Mouse (Mus musculus) hindbrain, embryonic 13.5 days (tissue): ENCODE measurements around the gene Sctr. TPM values are rescaled to one million over a fixed set of nuclear protein-coding genes. Genes with fewer than 3 reads are reported as not detected.

Experiments used
- ATAC-seq: fragments of 200-750 bp; cut with Nextera tagmentation; 2 replicates; pipeline ENCODE4 v1.8.0; 2017; ENCODE audit warnings: moderate TSS enrichment; ENCODE audit not compliant: low FRiP score
- H3K27ac ChIP-seq: fragments of 300-500 bp; sonication (generic); 2 replicates; pipeline ENCODE4 v1.5.1; 2015; ENCODE audit warnings: inconsistent platforms, mild to moderate bottlenecking, moderate library complexity
- H3K27me3 ChIP-seq: fragments of 300-500 bp; sonication (generic); 2 replicates; pipeline ENCODE4 v1.6.1; 2015; ENCODE audit warnings: mild to moderate bottlenecking, inconsistent platforms
- H3K36me3 ChIP-seq: fragments of 300-500 bp; sonication (generic); 2 replicates; pipeline ENCODE4 v1.6.1; 2015; ENCODE audit warnings: mild to moderate bottlenecking, inconsistent platforms
- H3K4me1 ChIP-seq: fragments of 300-500 bp; sonication (generic); replicated peaks from 2 replicates; pipeline ENCODE4 v1.6.1; 2015; ENCODE audit warnings: inconsistent platforms
- H3K4me2 ChIP-seq: fragments of 300-500 bp; sonication (generic); 2 replicates; pipeline ENCODE4 v1.6.1; 2015; ENCODE audit warnings: inconsistent platforms, mild to moderate bottlenecking, moderate library complexity
- H3K4me3 ChIP-seq: fragments of 300-500 bp; sonication (generic); 2 replicates; pipeline ENCODE4 v1.5.1; 2015; ENCODE audit warnings: mild to moderate bottlenecking, inconsistent platforms
- H3K9ac ChIP-seq: fragments of 300-500 bp; sonication (generic); 2 replicates; pipeline ENCODE4 v1.6.1; 2015; ENCODE audit warnings: mild to moderate bottlenecking, inconsistent platforms
- H3K9me3 ChIP-seq: fragments of 300-500 bp; sonication (generic); 2 replicates; pipeline ENCODE4 v1.6.1; 2016; ENCODE audit warnings: inconsistent platforms
- WGBS: fragments of 180-500 bp; shearing (Covaris S2); methylation state at CpG from one replicate; pipeline ENCODE4 v1.1.7; 2015; 5-methylcytosine and 5-hydroxymethylcytosine counted together
- polyA plus RNA-seq: library from polyadenylated mRNA; unstranded; fragments of >200 nt; fragmentation: Nextera tagmentation; extraction: Ambion mirVana; gene quantifications from 2 replicates; pipeline ENCODE4 v1.2.1, GENCODE M21; 2015

Sctr gene
- polyA plus RNA-seq, 1 experiment from 2014 or later = 1.0 TPM

DNA sequence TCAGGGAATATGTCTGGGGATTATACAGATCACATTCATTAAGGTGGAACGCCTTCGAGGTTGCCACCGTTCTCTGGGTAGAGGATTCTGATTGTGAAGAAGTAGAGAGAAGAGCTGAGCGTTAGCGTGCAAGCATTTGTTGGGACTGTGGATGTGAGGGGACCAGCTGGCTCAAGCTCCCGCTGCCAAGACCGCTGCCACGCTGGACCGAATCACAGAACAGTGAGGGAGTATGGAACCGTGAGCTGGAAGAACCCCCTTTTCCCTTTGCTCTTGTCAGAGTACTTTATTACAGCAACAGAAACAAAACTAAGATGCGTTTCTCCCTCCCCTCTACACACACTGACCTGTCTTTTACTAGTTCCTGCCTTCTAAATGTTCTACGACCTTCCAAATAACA is 5.9 kb downstream of the Sctr start:
- no peak overlapping the region for H3K4me2 ChIP-seq
- 80% methylated on average over 12 of the region's 12 CpGs for WGBS

GRCm38 (mm10) chr1:120013111-120013510 is 6.4 kb downstream of the Sctr start:
- no peak overlapping the region for H3K9ac ChIP-seq
- H3K27ac ChIP-seq = no peak overlapping the region
- H3K27me3 ChIP-seq = peaks cover 8% of the 10 kb centered on the region; the same call in 1 of the 2 replicates
- no peak overlapping the region for H3K4me3 ChIP-seq
- ATAC-seq = no peak
- no peaks in the 10 kb centered on the region for H3K36me3 ChIP-seq
- no peak overlapping the region for H3K4me2 ChIP-seq
- no peaks in the 10 kb centered on the region for H3K9me3 ChIP-seq
- H3K4me1 ChIP-seq = peaks cover 3% of the 10 kb centered on the region

More for the DNA sequence above, 5.9 kb downstream of the Sctr start:
- H3K36me3 ChIP-seq = no peaks in the 10 kb centered on the region
- H3K9me3 ChIP-seq = no peaks in the 10 kb centered on the region
- peaks cover 13% of the 10 kb centered on the region for H3K27me3 ChIP-seq
- H3K9ac ChIP-seq = no peak overlapping the region
- H3K4me1 ChIP-seq = peaks cover 8% of the 10 kb centered on the region
- H3K27ac ChIP-seq = no peak overlapping the region
- ATAC-seq = no peak
- H3K4me3 ChIP-seq = no peak overlapping the region

DNA sequence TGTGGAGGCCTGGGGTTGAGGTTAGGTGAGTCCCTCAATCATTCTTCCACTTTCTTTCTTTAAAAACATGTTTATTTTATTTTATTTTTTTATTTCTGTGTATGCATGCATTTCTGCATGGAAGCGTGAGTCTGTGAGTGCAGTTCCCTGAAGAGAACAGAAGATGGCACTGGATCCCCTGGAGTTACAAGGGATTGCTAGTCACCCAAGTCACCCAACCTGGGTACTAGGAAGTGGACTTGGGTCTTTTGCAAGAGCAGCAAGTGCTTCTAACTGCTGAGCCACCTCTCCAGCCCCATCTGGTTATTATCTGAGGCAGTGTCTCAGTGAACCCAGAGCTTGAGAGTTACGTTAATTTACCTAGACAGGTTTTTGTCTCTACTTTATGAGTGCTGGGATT is 9.5 kb downstream of the Sctr start:
- H3K9ac ChIP-seq = no peak overlapping the region
- no peaks in the 10 kb centered on the region for H3K9me3 ChIP-seq
- no peaks in the 10 kb centered on the region for H3K27me3 ChIP-seq
- no peak overlapping the region for H3K27ac ChIP-seq
- H3K4me3 ChIP-seq = no peak overlapping the region
- H3K4me1 ChIP-seq = no peaks in the 10 kb centered on the region; the same call in 1 of the 2 replicates
- H3K4me2 ChIP-seq = no peak overlapping the region
- no peak for ATAC-seq
- H3K36me3 ChIP-seq = no peaks in the 10 kb centered on the region
- WGBS = 83% methylated on average over 2 of the region's 2 CpGs

GRCm38 (mm10) chr1:120018900-120019299 is 12.2 kb downstream of the Sctr start:
- H3K27me3 ChIP-seq = no peaks in the 10 kb centered on the region
- H3K36me3 ChIP-seq = no peaks in the 10 kb centered on the region
- no peak overlapping the region for H3K4me2 ChIP-seq
- ATAC-seq = 0 out of 2 replicates have a peak, but pooled peaks have one; percentile 17
- no peak overlapping the region for H3K4me3 ChIP-seq
- no peaks in the 10 kb centered on the region; the same call in 1 of the 2 replicates for H3K4me1 ChIP-seq
- 62% methylated on average over 3 of the region's 3 CpGs for WGBS
- H3K9me3 ChIP-seq = no peaks in the 10 kb centered on the region
- H3K9ac ChIP-seq = no peak overlapping the region
- H3K27ac ChIP-seq = no peak overlapping the region; the same call in 1 of the 2 replicates

DNA sequence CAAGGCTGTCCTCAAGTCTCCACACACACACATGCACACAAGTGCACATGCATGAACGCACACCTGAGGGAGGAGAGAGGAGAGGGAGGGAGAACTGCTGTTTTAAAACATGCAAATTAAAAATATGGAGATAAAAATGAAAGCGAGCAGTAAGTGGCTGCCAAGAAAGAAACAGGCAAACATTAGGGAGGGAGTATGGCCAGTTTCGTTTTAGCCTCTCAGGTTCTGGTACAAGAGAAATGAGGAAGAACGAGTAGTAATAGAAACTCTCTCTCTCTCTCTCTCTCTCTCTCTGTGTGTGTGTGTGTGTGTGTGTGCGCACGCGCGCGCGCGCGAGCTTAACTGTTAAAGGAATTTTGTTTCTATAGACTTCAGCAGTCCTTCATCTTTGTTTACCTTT is 12.7 kb downstream of the Sctr start:
- H3K27me3 ChIP-seq = no peaks in the 10 kb centered on the region
- H3K9ac ChIP-seq = no peak overlapping the region
- H3K9me3 ChIP-seq = no peaks in the 10 kb centered on the region
- no peak for ATAC-seq
- H3K4me3 ChIP-seq = no peak overlapping the region
- 93% methylated on average over 12 of the region's 12 CpGs for WGBS
- H3K36me3 ChIP-seq = no peaks in the 10 kb centered on the region
- no peak overlapping the region for H3K4me2 ChIP-seq
- no peaks in the 10 kb centered on the region; the same call in 1 of the 2 replicates for H3K4me1 ChIP-seq
- no peak overlapping the region; the same call in 1 of the 2 replicates for H3K27ac ChIP-seq

- Histone ChIP-seq H3K4me2 (no peak overlapping the region), H3K9me3 (no peaks in the 10 kb centered on the region), H3K27me3 (no peaks in the 10 kb centered on the region), H3K4me1 (no peaks in the 10 kb centered on the region; the same call in 1 of the 2 replicates), H3K27ac (no peak overlapping the region), H3K36me3 (no peaks in the 10 kb centered on the region), H3K4me3 (no peak overlapping the region), H3K9ac (no peak overlapping the region)
- no peak for ATAC-seq
- WGBS = 83% methylated on average over 7 of the region's 7 CpGs
Observed at GRCm38 (mm10) chr1:120020322-120020897, 13.7 kb downstream of the Sctr start.

DNA sequence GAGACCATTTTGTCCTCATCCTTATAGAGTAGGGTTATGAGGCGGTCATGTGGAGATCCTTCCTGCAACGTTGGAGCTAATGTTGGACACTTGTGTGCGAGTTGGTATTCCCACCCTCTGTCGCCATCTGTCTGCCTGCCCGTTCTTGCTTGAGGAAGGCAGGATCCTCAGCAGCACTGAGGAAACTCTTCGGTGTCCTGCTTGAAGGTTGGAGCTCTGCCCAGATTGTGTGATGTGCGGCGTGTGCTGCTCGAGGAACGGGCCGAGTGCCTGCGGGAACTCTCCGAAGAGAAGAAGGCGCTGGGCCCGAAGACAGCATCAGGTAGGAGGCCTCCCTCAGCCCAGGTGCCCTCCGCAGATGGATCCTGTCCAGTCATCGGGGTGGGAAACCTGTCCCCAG is 15.3 kb downstream of the Sctr start:
- Histone ChIP-seq H3K9me3 (no peaks in the 10 kb centered on the region), H3K36me3 (no peaks in the 10 kb centered on the region), H3K27me3 (no peaks in the 10 kb centered on the region), H3K27ac (no peak overlapping the region), H3K4me1 (no peaks in the 10 kb centered on the region; the same call in 1 of the 2 replicates), H3K4me3 (no peak overlapping the region), H3K4me2 (no peak overlapping the region), H3K9ac (no peak overlapping the region)
- ATAC-seq = no peak
- WGBS = 93% methylated on average over 17 of the region's 17 CpGs

GRCm38 (mm10) chr1:120024331-120025049 is 17.8 kb downstream of the Sctr start:
- H3K9ac ChIP-seq = no peak overlapping the region
- H3K4me1 ChIP-seq = no peaks in the 10 kb centered on the region
- no peak overlapping the region for H3K4me2 ChIP-seq
- no peak overlapping the region for H3K4me3 ChIP-seq
- 73% methylated on average over 10 of the region's 10 CpGs for WGBS
- no peak overlapping the region for H3K27ac ChIP-seq
- no peak for ATAC-seq
- H3K36me3 ChIP-seq = no peaks in the 10 kb centered on the region
- H3K27me3 ChIP-seq = no peaks in the 10 kb centered on the region
- H3K9me3 ChIP-seq = no peaks in the 10 kb centered on the region

DNA sequence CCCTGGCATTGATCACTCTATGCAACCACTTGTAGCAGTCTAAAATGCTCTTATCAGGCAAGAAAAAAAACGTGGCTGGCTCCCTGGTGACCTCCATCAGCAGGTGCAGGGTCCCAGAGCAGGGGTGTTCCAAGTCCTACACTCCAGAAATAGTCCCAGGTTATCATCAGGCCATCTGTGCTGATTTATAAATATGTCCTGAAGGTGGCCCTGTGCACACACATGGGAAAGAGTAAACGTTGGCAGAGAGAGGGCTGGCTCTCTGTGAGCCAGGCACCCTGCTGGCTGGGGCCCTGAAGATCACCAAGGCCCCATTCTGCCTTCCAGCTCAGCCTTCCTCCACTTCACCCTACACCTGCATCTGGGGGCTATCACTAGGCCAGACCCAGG is 18.4 kb downstream of the Sctr start:
- Histone ChIP-seq H3K4me1 (no peaks in the 10 kb centered on the region), H3K27me3 (no peaks in the 10 kb centered on the region), H3K36me3 (no peaks in the 10 kb centered on the region), H3K27ac (no peak overlapping the region), H3K4me2 (no peak overlapping the region), H3K9ac (no peak overlapping the region), H3K9me3 (no peaks in the 10 kb centered on the region), H3K4me3 (no peak overlapping the region)
- ATAC-seq = no peak
- 37% methylated on average over 2 of the region's 2 CpGs for WGBS

DNA sequence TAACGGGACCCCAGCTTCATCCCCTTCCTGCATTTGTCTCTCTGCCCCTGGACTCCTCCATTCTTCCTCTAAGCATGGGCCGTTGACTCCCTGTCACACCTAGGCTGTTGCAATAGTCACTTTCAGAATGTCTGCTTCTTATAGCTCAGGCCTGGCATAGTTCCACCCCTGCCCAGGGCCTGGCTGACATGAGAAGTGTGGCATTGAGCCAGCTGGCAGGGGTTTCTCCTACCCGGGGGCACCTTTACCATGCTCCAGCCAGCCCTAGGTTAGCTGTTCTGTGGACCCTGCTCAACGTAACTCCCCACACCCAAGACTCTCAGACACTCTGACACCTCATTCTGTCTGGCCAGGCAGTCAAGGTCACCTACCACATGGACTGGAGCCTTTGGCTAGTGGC is 21.0 kb downstream of the Sctr start:
- Histone ChIP-seq H3K4me2 (no peak overlapping the region), H3K9ac (no peak overlapping the region), H3K4me1 (no peaks in the 10 kb centered on the region), H3K9me3 (no peaks in the 10 kb centered on the region), H3K36me3 (no peaks in the 10 kb centered on the region), H3K27ac (no peak overlapping the region), H3K4me3 (no peak overlapping the region), H3K27me3 (no peaks in the 10 kb centered on the region)
- ATAC-seq = no peak
- 75% methylated on average over 4 of the region's 4 CpGs for WGBS

DNA sequence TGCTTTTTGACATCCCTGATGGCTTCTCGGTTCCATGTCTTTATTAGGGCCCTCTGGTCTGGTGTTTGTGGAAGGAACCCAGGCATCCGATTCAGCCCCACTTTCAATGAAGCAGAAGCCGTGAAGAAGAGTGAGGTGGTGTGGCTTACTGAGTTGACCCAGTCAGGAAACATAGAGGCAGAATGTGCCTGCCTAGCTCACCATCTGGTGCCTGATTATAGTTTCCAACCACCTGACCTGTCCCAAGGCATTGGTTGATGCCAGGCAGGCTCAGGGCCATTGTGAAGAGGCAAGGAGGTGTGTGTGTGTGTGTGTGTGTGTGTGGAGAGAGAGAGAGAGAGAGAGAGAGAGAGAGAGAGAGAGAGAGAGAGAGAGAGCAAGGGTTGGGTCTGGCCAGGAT is 23.8 kb downstream of the Sctr start:
- ATAC-seq = no peak

GRCm38 (mm10) chr1:120032804-120033468 is 26.2 kb downstream of the Sctr start:
- no peak overlapping the region for H3K4me2 ChIP-seq
- 48% methylated on average over 10 of the region's 10 CpGs for whole genome bisulfite sequencing
- H3K4me3 ChIP-seq = no peak overlapping the region
- 0 out of 2 replicates have a peak, but pooled peaks cover 3% of the 10 kb centered on the region for H3K4me1 ChIP-seq
- no peaks in the 10 kb centered on the region for H3K27me3 ChIP-seq
- ATAC-seq = peak; percentile 43
- no peaks in the 10 kb centered on the region for H3K9me3 ChIP-seq
- H3K27ac ChIP-seq = no peak overlapping the region
- no peak overlapping the region for H3K9ac ChIP-seq
- H3K36me3 ChIP-seq = no peaks in the 10 kb centered on the region

More for the DNA sequence above, 23.8 kb downstream of the Sctr start:
- no peak overlapping the region for H3K4me2 ChIP-seq
- H3K9me3 ChIP-seq = no peaks in the 10 kb centered on the region
- no peaks in the 10 kb centered on the region for H3K27me3 ChIP-seq
- no peak overlapping the region for H3K9ac ChIP-seq
- no peak overlapping the region for H3K27ac ChIP-seq
- 91% methylated on average over 3 of the region's 3 CpGs for WGBS
- H3K4me3 ChIP-seq = no peak overlapping the region
- no peaks in the 10 kb centered on the region for H3K4me1 ChIP-seq
- no peaks in the 10 kb centered on the region for H3K36me3 ChIP-seq
